Mouse (Mus musculus) C2C12 (cell line): ENCODE measurements around the gene Trappc3l.

Experiments
- CEBPB ChIP-seq: IDR thresholded peaks from one replicate; pipeline ENCODE4 v1.6.1; 2011; ENCODE audit warnings: low read depth, mild to moderate bottlenecking, control low read depth, moderate library complexity
- CTCF ChIP-seq: IDR thresholded peaks from one replicate; pipeline ENCODE4 v1.5.1; 2011; ENCODE audit not compliant: control insufficient read depth, insufficient read depth, insufficient read length
- FOSL1 ChIP-seq: IDR thresholded peaks from one replicate; pipeline ENCODE4 v1.8.0; 2011; ENCODE audit warnings: mild to moderate bottlenecking, low read length; ENCODE audit not compliant: poor library complexity, insufficient read depth, severe bottlenecking
- MAX ChIP-seq: IDR thresholded peaks from one replicate; pipeline ENCODE4 v1.6.1; 2011; ENCODE audit warnings: mild to moderate bottlenecking, control low read depth
- MYOD1 ChIP-seq: IDR thresholded peaks from one replicate; pipeline ENCODE4 v1.6.1; 2011; ENCODE audit warnings: low read depth; ENCODE audit not compliant: control insufficient read depth, insufficient read length
- MYOG ChIP-seq: IDR thresholded peaks from one replicate; pipeline ENCODE4 v1.6.1; 2011; ENCODE audit not compliant: control insufficient read depth, insufficient read length; ENCODE audit errors: extremely low read depth

DNA sequence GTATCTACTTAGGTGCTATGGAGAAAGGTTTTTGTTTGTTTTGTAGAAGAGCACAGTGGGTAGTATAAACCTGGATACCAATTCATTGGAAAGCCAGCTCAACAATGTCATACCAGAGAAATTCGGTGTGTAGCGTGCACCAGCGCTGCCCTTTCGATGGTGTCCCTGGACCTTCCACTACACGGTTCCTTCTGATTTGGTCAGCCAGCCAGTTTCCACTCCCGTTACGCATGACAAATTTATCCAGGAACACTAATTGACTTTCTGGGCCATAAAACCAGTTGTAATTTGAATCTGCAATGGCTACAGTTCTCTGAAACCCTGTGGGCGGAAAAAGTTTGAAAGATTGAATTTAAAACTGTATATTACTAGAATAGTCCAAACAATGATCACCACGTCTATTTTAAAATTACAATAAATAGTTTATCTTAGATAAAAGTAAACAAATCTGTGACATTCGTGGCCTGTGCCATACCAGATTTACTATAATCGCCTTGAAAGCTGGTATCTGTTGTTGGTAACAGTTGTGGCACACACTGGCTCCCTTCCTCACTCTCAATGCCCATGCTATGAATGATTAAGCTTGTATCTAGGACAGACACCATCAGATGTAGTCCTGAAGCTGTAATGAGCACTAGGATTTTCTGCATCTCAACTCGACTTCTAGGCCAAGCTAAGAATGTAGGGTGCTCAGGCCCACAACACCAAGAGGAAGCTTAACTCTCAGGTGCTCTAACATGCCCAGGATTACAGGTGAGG lies 118.6 kb downstream of the Trappc3l start:
- TF ChIP-seq CTCF (no peak), MYOG (no peak), MYOD1 (no peak), CEBPB (no peak), MAX (no peak), FOSL1 (no peak)
